Mouse (Mus musculus) brain, embryonic 14.5 days (tissue): Measurements from ENCODE around the gene Sh3bgrl3. TPM values are rescaled to one million over a fixed set of nuclear protein-coding genes. Genes with fewer than 3 reads are reported as not detected.

Experiments
- DNase-seq: peaks from one replicate; pipeline ENCODE4 v3.0.0-alpha.2; 2011; ENCODE audit warnings: low read depth
- CTCF ChIP-seq: fragments of 200-500 bp; IDR thresholded peaks from 2 replicates; pipeline ENCODE4 v1.5.1; 2012; ENCODE audit warnings: inconsistent platforms, mild to moderate bottlenecking, moderate library complexity, borderline replicate concordance; ENCODE audit not compliant: insufficient read depth, insufficient read length; ENCODE audit errors: extremely low read depth
- POLR2A ChIP-seq: fragments of 200-500 bp; IDR thresholded peaks from 2 replicates; pipeline ENCODE4 v1.6.1; 2012; ENCODE audit warnings: mild to moderate bottlenecking, inconsistent platforms, borderline replicate concordance; ENCODE audit not compliant: poor library complexity, insufficient read depth, insufficient read length, severe bottlenecking; ENCODE audit errors: extremely low read depth
- polyA plus RNA-seq: library from polyadenylated mRNA; depleted of rRNA; stranded (reverse); fragments of >200 nt; gene quantifications from 2 replicates; pipeline ENCODE4 v1.2.3, GENCODE M21; 2012

Sh3bgrl3 gene
- polyA plus RNA-seq, 1 experiment: 300 TPM

DNA sequence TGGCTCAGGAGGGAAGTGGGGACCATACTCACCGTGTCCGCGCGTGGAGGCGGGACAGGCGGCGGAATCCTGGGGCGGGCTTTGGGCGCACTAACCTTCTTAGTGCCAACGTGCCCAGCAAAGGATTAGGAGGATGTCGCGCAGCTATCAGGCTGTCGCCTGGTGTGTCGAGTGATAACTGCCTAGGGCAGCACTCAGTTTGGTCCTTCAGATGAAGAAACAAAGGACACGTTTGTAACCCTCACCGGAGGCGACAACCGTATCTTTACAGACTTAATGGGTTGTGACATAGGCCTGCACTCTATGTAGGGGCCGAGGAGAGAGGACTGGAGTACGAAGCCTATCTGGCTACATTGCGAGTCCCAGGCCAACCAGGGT lies 25.9 kb downstream of the Sh3bgrl3 start:
- no peak for TF ChIP-seq CTCF
- no peak for TF ChIP-seq POLR2A
- no peak for DNase-seq

DNA sequence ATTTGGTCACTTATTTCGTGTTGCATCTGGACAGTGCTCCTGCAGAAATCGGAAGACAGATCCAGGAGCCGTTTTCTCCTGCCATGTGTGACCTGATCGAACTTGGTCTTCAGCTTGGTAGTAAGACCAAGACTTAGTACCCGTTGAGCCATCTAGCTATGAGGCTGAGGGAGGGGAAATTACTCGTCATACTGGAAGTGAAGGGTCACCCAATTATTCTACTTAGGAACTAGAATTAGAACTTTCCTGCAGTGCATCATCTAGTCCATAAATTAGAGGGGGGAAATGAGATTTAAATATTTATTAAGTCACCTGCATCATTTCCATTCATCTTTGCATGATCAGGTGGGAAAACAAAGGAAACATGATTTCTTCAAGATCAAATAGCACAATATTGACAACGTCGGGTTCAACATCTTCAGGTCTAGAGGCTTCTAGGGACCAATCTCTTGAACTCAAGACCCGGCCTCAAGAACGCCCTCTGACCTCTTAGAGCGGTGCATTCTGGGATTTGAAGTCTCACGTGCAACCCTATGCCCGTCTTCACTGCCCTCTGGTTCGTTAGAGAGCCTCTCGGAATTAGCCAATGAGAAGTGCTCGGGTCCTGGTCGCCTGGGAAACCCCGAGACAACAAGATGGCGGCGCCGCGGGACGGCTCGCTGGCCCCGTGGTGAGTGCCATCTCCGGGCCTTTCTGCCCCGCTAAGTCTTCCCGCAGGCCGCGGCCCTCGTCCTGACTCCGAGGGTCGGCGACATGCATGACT lies 26.4 kb downstream of the Sh3bgrl3 start, which contains the start of gene Ubxn11:
TSS of gene Ubxn11 (plus strand) at position 592 of the 763 bp plus-strand sequence.
- peak; percentile 97 for DNase-seq
- TF ChIP-seq POLR2A (0 out of 2 replicates have a peak, but pooled peaks have one; percentile 51), CTCF (no peak)

DNA sequence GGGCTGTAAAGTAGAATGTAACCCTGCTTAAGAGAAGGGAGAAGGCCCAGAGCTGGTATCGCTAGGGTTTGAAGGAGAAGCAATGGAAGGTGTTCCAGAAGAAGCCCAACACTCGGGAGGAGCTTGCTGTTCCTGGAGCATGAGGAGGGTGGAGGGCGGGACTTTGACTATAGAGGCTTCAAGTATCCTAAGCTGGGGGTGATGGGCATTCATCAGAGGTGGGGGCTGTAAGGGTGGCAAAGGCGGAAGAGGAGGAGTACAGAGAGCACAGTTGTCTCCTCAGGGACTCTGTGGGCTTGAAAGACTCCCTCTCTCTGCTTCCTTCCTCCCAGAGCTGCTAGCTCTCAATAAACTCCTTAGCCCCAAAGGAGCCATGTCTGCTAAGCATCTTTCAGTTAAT lies 28.3 kb downstream of the Sh3bgrl3 start:
- no peak for TF ChIP-seq POLR2A
- no peak for TF ChIP-seq CTCF
- DNase-seq: no peak

DNA sequence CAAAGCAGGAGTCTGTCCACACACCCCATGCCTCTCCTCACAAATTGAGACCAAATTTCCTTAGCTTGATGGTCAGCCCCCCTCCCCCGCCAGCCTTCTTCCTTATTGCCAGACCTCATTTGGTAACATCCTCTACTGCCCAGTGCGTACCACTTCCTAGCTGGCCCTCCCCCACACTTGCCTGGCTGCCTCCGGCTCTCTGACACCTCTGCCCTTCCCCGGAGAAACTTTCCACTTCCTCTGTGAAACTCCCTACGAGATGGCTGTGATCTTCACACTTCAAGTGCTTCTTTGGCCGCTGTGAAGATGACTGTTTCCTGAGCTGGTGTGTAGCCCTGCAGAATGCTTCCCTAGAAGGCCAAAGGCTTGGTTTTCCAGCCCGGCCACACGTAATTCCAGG lies 30.0 kb downstream of the Sh3bgrl3 start:
- DNase-seq: no peak
- no peak for TF ChIP-seq CTCF
- no peak for TF ChIP-seq POLR2A

- no peak for DNase-seq
Observed at GRCm38 (mm10) chr4:134097015-134097608, 31.5 kb downstream of the Sh3bgrl3 start.

GRCm38 (mm10) chr4:134096120-134096519 lies 32.5 kb downstream of the Sh3bgrl3 start:
- no peak for TF ChIP-seq POLR2A
- TF ChIP-seq CTCF: no peak
- DNase-seq: no peak

More at GRCm38 (mm10) chr4:134097015-134097608, 31.5 kb downstream of the Sh3bgrl3 start:
- TF ChIP-seq CTCF: no peak
- no peak for TF ChIP-seq POLR2A

- no peak for TF ChIP-seq CTCF
- TF ChIP-seq POLR2A: no peak
- no peak for DNase-seq
Observed at GRCm38 (mm10) chr4:134094923-134095547, 33.6 kb downstream of the Sh3bgrl3 start, which contains the start of gene Cd52. TSS of gene Cd52 (minus strand) at chr4:134095082.

GRCm38 (mm10) chr4:134094004-134094564 lies 34.5 kb downstream of the Sh3bgrl3 start:
- DNase-seq: no peak
- TF ChIP-seq CTCF (no peak), POLR2A (no peak)

GRCm38 (mm10) chr4:134092382-134093288 lies 36.0 kb downstream of the Sh3bgrl3 start:
- TF ChIP-seq POLR2A (no peak), CTCF (peak; percentile 57)
- DNase-seq: peak; percentile 11

DNA sequence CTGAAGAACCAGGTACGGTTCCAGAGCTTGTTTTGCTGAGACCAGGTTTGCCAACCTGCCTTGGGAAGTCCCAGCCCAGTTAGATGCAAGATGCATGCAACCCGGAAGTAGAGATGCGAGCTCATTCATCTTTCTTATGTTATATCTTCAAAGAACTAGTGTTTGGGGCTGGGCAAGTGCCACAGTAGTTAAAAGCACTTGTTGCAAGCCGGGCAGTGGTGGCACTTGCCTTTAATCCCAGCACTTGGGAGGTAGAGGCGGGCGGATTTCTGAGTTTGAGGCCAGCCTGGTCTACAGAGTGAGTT lies 37.4 kb downstream of the Sh3bgrl3 start:
- no peak for TF ChIP-seq POLR2A
- TF ChIP-seq CTCF: no peak
- DNase-seq: no peak

DNA sequence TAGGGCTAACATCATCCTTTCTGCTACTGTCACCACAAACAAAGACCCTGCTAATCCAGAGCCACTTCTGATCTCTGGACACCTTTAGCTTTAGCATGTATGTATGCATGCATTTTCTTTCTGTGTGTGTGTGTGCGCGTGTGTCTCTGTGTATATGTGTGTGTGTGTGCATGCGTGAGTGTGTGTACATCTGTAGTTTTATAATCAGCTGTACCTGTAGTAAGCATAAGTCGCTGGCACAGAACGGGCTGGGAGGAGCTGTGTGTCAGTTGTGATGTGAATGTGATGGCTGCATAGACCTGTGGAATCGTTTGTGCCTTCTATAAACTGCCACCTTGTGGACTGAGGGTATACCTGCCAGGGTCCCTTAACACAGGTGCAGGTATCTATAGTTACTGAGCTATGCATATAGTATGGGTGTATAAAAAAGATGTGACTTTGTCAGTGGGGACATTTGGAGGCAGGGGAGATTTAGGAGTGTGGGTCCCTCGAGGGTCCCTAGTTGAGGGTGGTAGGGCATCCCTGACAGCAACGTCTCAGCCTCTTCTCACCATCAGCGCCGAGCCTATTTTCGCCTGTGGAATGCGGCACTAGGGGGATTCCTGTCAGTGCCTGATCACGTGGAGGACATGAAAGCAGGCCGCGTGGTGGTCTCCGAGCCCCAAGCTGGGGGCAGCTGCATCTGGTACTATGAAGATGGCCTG lies 37.9 kb downstream of the Sh3bgrl3 start:
- TF ChIP-seq POLR2A (no peak), CTCF (no peak)
- DNase-seq: no peak

- TF ChIP-seq CTCF: no peak
- TF ChIP-seq POLR2A: no peak
- DNase-seq: no peak
Observed at GRCm38 (mm10) chr4:134089029-134089428, 39.6 kb downstream of the Sh3bgrl3 start.

DNA sequence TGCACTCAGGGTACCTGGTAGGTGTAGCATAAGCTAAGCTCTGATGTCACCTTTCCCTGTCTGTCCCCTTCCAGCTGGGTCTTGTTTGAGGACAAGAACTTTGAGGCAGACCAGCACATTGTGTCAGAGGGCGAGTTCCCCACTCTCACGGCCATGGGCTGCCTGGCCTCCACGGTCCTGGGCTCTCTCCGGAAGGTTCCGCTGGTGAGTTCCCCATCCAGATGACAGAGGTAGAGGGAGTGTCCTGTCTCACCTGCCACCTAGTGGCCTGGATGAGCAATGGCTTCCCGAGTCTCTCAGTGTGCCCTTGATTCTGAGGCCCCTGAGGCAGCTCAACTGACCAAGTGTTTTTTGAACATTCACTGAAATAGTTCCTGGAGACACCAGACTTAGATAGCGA lies 41.2 kb downstream of the Sh3bgrl3 start:
- peak; percentile 39 for DNase-seq
- TF ChIP-seq CTCF: peak; percentile 82
- TF ChIP-seq POLR2A: no peak
